Mouse (Mus musculus) forebrain, postnatal 0 days (tissue): ENCODE results near the gene Ccdc157. TPM values are rescaled to one million over a fixed set of nuclear protein-coding genes. Genes with fewer than 3 reads are reported as not detected.
"Not testable (repeated sequence)": the region's sequence is repeated elsewhere in the genome, so short reads cannot be mapped to it uniquely, and the experiment has no call there.

Source experiments
- ATAC-seq: fragments of 200-750 bp; cut with Nextera tagmentation; 2 replicates; pipeline ENCODE4 v1.8.0; 2017; ENCODE audit warnings: mild to moderate bottlenecking, moderate library complexity
- DNase-seq: peaks from one replicate; pipeline ENCODE4 v3.0.0-alpha.2; 2015
- H3K27ac ChIP-seq: fragments of 300-500 bp; sonication (generic); 2 replicates; pipeline ENCODE4 v1.5.1; 2014; ENCODE audit warnings: low read depth, mild to moderate bottlenecking, antibody characterized with exemption, low read length, moderate library complexity, mixed read lengths
- H3K27me3 ChIP-seq: fragments of 300-500 bp; sonication (generic); 2 replicates; pipeline ENCODE4 v1.6.1; 2014; ENCODE audit warnings: mild to moderate bottlenecking, low read length, mixed read lengths; ENCODE audit not compliant: insufficient read depth
- H3K36me3 ChIP-seq: fragments of 300-500 bp; sonication (generic); 2 replicates; pipeline ENCODE4 v1.6.1; 2014; ENCODE audit warnings: mild to moderate bottlenecking, moderate library complexity; ENCODE audit not compliant: insufficient read depth
- H3K4me1 ChIP-seq: fragments of 300-500 bp; sonication (generic); 2 replicates; pipeline ENCODE4 v1.6.1; 2014; ENCODE audit warnings: antibody characterized with exemption; ENCODE audit not compliant: insufficient read depth
- H3K4me2 ChIP-seq: fragments of 300-500 bp; sonication (generic); 2 replicates; pipeline ENCODE4 v1.6.1; 2014; ENCODE audit warnings: low read depth, mild to moderate bottlenecking, moderate library complexity
- H3K4me3 ChIP-seq: fragments of 300-500 bp; sonication (generic); 2 replicates; pipeline ENCODE4 v1.5.1; 2014; ENCODE audit warnings: low read depth, low read length, mixed read lengths
- H3K9ac ChIP-seq: fragments of 300-500 bp; sonication (generic); 2 replicates; pipeline ENCODE4 v1.6.1; 2014; ENCODE audit warnings: mild to moderate bottlenecking
- H3K9me3 ChIP-seq: fragments of 300-500 bp; sonication (generic); 2 replicates; pipeline ENCODE4 v1.6.1; 2016; ENCODE audit warnings: low read length
- CTCF ChIP-seq: sonication (generic); IDR thresholded peaks from 2 replicates; pipeline ENCODE4 v1.5.1; 2016; ENCODE audit warnings: antibody characterized with exemption, control low read depth, low read depth
- WGBS: fragments of 180-500 bp; shearing (Covaris S2); extraction: QIAGEN DNeasy Blood & Tissue Kit; methylation state at CpG from one replicate; pipeline ENCODE4 v1.1.7; 2014; 5-methylcytosine and 5-hydroxymethylcytosine counted together
- polyA plus RNA-seq: library from polyadenylated mRNA; unstranded; fragments of >200 nt; fragmentation: Nextera tagmentation; extraction: Ambion mirVana; gene quantifications from 2 replicates; pipeline ENCODE4 v1.2.1, GENCODE M21; 2015
- total RNA-seq: library from RNA; depleted of rRNA; stranded (reverse); fragments of >200 nt; gene quantifications from 2 replicates; pipeline ENCODE4 v1.2.3, GENCODE M21; 2014

The Ccdc157 gene
- total and polyA plus RNA-seq, 2 experiments from 2014 or later: 7.8 to 25.0 TPM

DNA sequence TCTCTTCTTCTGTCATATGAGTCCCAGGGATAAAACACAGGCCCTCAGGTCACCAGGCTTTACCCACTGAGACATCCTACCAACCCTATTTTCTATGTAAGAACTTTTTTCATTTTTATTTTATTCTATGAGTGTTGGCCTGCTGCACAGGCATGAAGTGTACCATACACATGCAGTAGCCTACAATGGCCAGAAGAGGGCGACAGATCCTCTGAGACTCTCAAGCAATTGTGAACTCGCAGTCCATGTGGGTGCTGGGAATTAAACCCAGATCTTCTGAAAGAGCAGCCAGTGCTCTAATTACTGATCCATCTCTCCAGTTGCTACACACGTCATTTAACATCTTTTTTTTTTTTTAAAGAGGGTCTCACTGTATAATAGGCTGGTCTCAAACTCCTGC is 26.6 kb downstream of the Ccdc157 start:
- no peak overlapping the region for H3K27ac ChIP-seq
- H3K9ac ChIP-seq: no peak overlapping the region
- 56% methylated on average over 3 of the region's 3 CpGs for WGBS
- peak; percentile 61 for TF ChIP-seq CTCF
- H3K4me3 ChIP-seq: no peak overlapping the region
- DNase-seq (no peak), ATAC-seq (no peak)
- no peaks in the 10 kb centered on the region for H3K27me3 ChIP-seq
- peaks cover 16% of the 10 kb centered on the region for H3K4me1 ChIP-seq
- H3K36me3 ChIP-seq: peaks cover 16% of the 10 kb centered on the region
- H3K4me2 ChIP-seq: no peak overlapping the region
- no peaks in the 10 kb centered on the region for H3K9me3 ChIP-seq

DNA sequence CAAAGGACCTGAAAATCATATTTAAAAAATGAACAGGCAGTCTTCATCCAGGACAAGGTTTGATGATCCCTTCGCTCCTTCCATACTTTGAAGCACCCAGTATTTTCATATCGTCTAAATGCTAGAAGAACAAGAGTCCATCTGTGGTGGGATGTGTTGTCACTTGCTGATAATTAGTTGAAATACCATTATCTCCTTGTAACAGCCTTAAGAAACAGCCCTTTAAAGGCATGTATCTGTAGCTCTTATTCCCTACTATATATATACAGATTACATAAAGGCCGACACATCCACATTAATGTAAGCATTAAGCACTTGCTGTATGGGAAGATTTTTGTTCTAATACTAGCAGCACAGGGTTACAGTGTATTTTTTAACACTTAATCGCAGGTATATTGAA is 31.6 kb downstream of the Ccdc157 start:
- H3K27ac ChIP-seq, H3K4me1 ChIP-seq, H3K9ac ChIP-seq, H3K4me2 ChIP-seq, H3K27me3 ChIP-seq, H3K9me3 ChIP-seq, ATAC-seq, H3K36me3 ChIP-seq, DNase-seq, H3K4me3 ChIP-seq: not testable (repeated sequence)
- 95% methylated on average over 4 of the region's 4 CpGs for WGBS

DNA sequence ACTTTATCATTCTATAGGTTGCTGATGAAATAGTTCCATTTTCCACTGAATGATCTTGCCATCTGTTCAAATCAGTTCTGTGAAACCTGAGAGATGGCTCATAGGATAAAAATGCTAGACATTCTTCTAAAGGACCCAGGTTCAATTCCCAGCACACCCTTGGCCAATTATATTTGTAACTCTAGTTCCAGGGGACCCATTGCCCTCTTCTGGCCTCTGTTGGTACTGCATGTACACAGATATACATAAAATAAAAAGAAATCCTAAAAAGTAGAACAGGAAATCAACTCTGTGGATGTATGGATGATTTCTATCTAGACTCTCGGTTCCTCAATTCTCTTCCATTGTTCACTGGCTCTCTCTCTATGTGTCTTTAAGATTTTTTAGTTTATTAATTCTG is 33.0 kb downstream of the Ccdc157 start:
- 84% methylated on average over 1 of the region's 1 CpGs for WGBS

DNA sequence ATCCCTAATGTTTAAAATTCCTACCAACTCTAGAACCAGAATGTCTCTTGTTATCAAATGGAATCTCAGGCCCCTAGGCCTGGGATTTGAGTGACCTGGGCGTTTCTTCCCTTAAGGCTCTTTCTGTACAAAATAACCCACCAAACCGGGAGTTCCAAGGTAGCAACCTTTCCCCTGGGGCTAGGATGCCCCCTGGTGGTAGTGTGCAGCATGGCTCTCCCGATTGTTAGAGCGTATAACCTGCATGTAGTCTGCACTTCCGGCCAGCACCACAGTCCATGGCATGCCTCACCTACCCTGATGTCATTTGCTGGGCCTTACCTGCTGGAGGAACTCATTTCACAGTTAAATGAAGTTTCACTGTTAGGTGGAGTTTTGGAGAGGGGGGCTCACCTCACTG is 36.2 kb downstream of the Ccdc157 start:
- no peak overlapping the region for H3K4me2 ChIP-seq
- ATAC-seq: no peak
- no peak overlapping the region for H3K27ac ChIP-seq
- H3K9ac ChIP-seq: no peak overlapping the region
- H3K4me3 ChIP-seq: no peak overlapping the region
- whole genome bisulfite sequencing: 58% methylated on average over 5 of the region's 5 CpGs
- DNase-seq: no peak
- H3K4me1 ChIP-seq: no peaks in the 10 kb centered on the region
- 0 out of 2 replicates have a peak, but pooled peaks cover 4% of the 10 kb centered on the region for H3K9me3 ChIP-seq
- TF ChIP-seq CTCF: peak; percentile 60
- no peaks in the 10 kb centered on the region for H3K36me3 ChIP-seq
- H3K27me3 ChIP-seq: no peaks in the 10 kb centered on the region; the same call in 1 of the 2 replicates

More for the DNA sequence above, 33.0 kb downstream of the Ccdc157 start:
- Histone ChIP-seq H3K27me3 (no peaks in the 10 kb centered on the region), H3K9ac (no peak overlapping the region), H3K4me3 (no peak overlapping the region), H3K27ac (no peak overlapping the region), H3K36me3 (no peaks in the 10 kb centered on the region), H3K4me1 (no peaks in the 10 kb centered on the region), H3K9me3 (0 out of 2 replicates have a peak, but pooled peaks cover 4% of the 10 kb centered on the region), H3K4me2 (no peak overlapping the region)
- ATAC-seq (no peak), DNase-seq (no peak)
- TF ChIP-seq CTCF: peak; percentile 28; the same call in 1 of the 2 replicates

DNA sequence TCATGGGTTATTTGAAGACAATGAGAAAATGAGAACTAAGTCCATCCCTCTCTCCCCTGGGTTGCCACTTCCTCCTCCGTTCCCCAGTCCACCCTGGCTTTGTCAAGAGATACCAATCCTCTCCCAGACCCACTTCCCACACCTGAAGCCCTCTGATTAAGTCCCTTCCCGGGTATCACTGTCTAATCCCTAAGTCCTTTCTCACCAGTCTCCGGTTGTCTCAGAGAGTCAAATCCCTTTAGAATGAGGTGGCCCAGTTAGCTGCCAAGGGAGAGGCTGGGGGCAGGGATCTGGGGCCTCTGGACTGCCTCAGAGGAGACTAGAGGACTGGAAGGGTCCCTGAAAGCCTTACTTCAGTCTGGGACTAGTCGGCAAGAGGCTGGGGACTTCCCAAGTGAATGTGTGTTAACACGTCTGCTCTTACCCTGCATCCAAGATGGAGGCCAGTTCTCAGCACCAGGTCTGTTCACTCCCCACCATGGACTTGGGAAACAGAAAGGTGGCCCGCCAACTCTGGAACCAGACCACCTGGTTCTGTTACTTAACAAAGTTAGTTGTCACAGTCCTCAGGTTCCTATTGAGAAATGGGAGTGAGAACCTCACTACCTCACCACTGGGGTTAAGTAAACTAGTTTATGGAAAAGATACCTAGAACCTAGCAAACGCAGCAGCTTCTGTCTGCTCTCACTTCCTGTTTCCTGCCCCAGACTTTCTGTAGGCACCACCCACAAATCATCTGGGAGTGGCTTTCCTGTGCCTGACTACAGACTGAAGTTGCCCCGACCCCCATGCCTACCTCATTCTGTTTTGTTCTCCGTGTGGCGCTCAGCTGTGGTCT is 37.1 kb downstream of the Ccdc157 start, which contains the start of gene Sec14l2:
Gene Sec14l2 (minus strand): TSS at position 674 of the 838 bp plus-strand sequence.
- Histone ChIP-seq H3K27me3 (no peaks in the 10 kb centered on the region; the same call in 1 of the 2 replicates), H3K9me3 (0 out of 2 replicates have a peak, but pooled peaks cover 4% of the 10 kb centered on the region), H3K9ac (no peak within 1 kb of the TSS), H3K4me1 (peaks cover 5% of the 10 kb centered on the region), H3K36me3 (no peaks in the 10 kb centered on the region), H3K4me3 (no peak within 1 kb of the TSS), H3K27ac (no peak within 1 kb of the TSS), H3K4me2 (no peak within 1 kb of the TSS)
- WGBS: 63% methylated on average over 10 of the region's 10 CpGs
- ATAC-seq: no peak
- no peak for TF ChIP-seq CTCF
- no peak for DNase-seq

DNA sequence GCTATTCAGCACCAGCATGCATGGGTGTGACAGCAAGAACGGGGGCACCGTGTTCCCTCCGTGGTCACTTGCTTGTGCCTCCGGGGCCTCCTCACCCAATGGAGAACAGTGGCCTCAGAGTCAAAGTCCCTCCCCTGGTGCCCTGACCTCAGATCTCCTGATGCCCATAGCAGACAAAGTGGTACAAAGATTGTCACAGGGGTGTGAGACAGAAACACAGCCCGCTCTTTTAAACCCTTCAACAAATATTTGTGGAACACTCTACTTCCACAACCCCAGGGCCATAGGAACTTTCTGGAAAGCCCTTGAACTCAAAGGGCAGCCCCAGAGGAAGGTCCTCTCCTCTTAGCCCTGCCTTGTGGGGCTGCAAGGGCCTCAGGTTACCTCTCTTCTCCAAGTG is 37.9 kb downstream of the Ccdc157 start:
- Histone ChIP-seq H3K9me3 (0 out of 2 replicates have a peak, but pooled peaks cover 4% of the 10 kb centered on the region), H3K9ac (no peak overlapping the region), H3K36me3 (no peaks in the 10 kb centered on the region), H3K27ac (no peak overlapping the region), H3K27me3 (no peaks in the 10 kb centered on the region; the same call in 1 of the 2 replicates), H3K4me1 (peaks cover 12% of the 10 kb centered on the region), H3K4me2 (no peak overlapping the region), H3K4me3 (no peak overlapping the region)
- DNase-seq: no peak
- TF ChIP-seq CTCF: no peak
- no peak for ATAC-seq
- 85% methylated on average over 5 of the region's 5 CpGs for WGBS

DNA sequence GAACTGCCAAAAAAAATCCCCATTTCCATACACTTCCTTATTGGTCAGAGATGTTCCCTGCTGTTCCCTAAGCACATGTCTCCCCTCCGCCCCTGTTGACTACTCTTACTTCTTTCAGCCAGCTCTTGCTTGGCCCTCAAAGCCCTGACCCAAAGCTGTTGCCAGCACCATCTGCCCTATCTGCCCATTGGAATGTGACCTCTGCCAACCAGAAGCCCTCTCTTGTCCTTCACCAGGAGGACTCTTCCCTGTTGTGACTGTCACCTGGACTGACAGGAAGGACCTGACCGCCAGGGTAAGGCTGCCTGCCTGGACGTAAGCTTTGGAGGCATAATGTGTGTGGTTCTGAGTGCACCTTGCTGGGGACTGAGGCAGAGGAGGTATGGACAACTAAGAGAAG is 38.4 kb downstream of the Ccdc157 start:
- ATAC-seq (no peak), DNase-seq (no peak)
- H3K9me3 ChIP-seq: 0 out of 2 replicates have a peak, but pooled peaks cover 4% of the 10 kb centered on the region
- H3K4me2 ChIP-seq: no peak overlapping the region
- WGBS: 84% methylated on average over 3 of the region's 3 CpGs
- H3K27ac ChIP-seq: no peak overlapping the region
- H3K4me1 ChIP-seq: peaks cover 17% of the 10 kb centered on the region
- no peaks in the 10 kb centered on the region for H3K36me3 ChIP-seq
- TF ChIP-seq CTCF: no peak
- no peak overlapping the region for H3K4me3 ChIP-seq
- no peaks in the 10 kb centered on the region; the same call in 1 of the 2 replicates for H3K27me3 ChIP-seq
- no peak overlapping the region for H3K9ac ChIP-seq
